Mouse (Mus musculus): ENCODE data around the gene Prr7. TPM values are rescaled to one million over a fixed set of nuclear protein-coding genes. Genes with fewer than 3 reads are reported as not detected.

The Prr7 gene
- total and polyA plus RNA-seq, 2 experiments from 2014 or later = 0.08 to 3.6 TPM

GRCm38 (mm10) chr13:55507877-55508276, 43.8 kb downstream of the Prr7 start:
- Histone ChIP-seq H3K27ac (ENCODE audit: low read depth) (no peak overlapping the region), H3K27me3 (ENCODE audit: control insufficient read depth, insufficient read depth, low read length) (0 out of 2 replicates have a peak, but pooled peaks cover 21% of the 10 kb centered on the region), H3K9me3 (replicated peaks; ENCODE audit: control insufficient read depth, low read length) (no peaks in the 10 kb centered on the region), H3K4me1 (ENCODE audit: control insufficient read depth, insufficient read depth) (peaks cover 27% of the 10 kb centered on the region), H3K36me3 (replicated peaks; ENCODE audit: control insufficient read depth, insufficient read depth, low read length) (peaks cover 76% of the 10 kb centered on the region), H3K4me2 (ENCODE audit: low read depth, low read length) (no peak overlapping the region), H3K9ac (replicated peaks; ENCODE audit: low read depth, low read length) (no peak overlapping the region), H3K4me3 (ENCODE audit: low read depth, low read length) (no peak overlapping the region)
- DNase-seq (ENCODE audit: low spot score) (no peak), ATAC-seq (ENCODE audit: insufficient read depth, low read depth) (no peak)
- 71% methylated on average over 11 of the region's 11 CpGs for WGBS
- no peak for TF ChIP-seq CTCF (IDR thresholded peaks at IDR 0.05; ENCODE audit: low read depth)
- no peak for TF ChIP-seq EP300 (IDR thresholded peaks at IDR 0.05; ENCODE audit: low read depth)

- Histone ChIP-seq H3K4me3 (ENCODE audit: low read depth, low read length) (no peak overlapping the region), H3K36me3 (replicated peaks; ENCODE audit: control insufficient read depth, insufficient read depth, low read length) (peaks cover 69% of the 10 kb centered on the region), H3K27me3 (ENCODE audit: control insufficient read depth, insufficient read depth, low read length) (0 out of 2 replicates have a peak, but pooled peaks cover 21% of the 10 kb centered on the region), H3K27ac (ENCODE audit: low read depth) (no peak overlapping the region), H3K9me3 (replicated peaks; ENCODE audit: control insufficient read depth, low read length) (no peaks in the 10 kb centered on the region), H3K4me2 (ENCODE audit: low read depth, low read length) (no peak overlapping the region), H3K9ac (replicated peaks; ENCODE audit: low read depth, low read length) (no peak overlapping the region), H3K4me1 (ENCODE audit: control insufficient read depth, insufficient read depth) (peaks cover 27% of the 10 kb centered on the region)
- WGBS = 94% methylated on average over 10 of the region's 10 CpGs
- DNase-seq (ENCODE audit: low spot score) = no peak
- TF ChIP-seq CTCF (IDR thresholded peaks at IDR 0.05; ENCODE audit: low read depth) (no peak), EP300 (IDR thresholded peaks at IDR 0.05; ENCODE audit: low read depth) (no peak)
- no peak for ATAC-seq (ENCODE audit: insufficient read depth, low read depth)
Observed at GRCm38 (mm10) chr13:55508531-55508930, 44.5 kb downstream of the Prr7 start.

GRCm38 (mm10) chr13:55510332-55510667, 46.2 kb downstream of the Prr7 start:
- no peak for ATAC-seq (ENCODE audit: insufficient read depth, low read depth)
- H3K9ac ChIP-seq (replicated peaks; ENCODE audit: low read depth, low read length) = 0 out of 2 replicates have a peak overlapping the region, but pooled peaks have one; percentile 3
- 42% methylated on average over 3 of the region's 3 CpGs for WGBS
- H3K27me3 ChIP-seq (ENCODE audit: control insufficient read depth, insufficient read depth, low read length) = peaks cover 29% of the 10 kb centered on the region
- no peaks in the 10 kb centered on the region for H3K9me3 ChIP-seq (replicated peaks; ENCODE audit: control insufficient read depth, low read length)
- H3K27ac ChIP-seq (ENCODE audit: low read depth) = peak overlapping the region; percentile 94
- DNase-seq (ENCODE audit: low spot score) = no peak
- H3K36me3 ChIP-seq (replicated peaks; ENCODE audit: control insufficient read depth, insufficient read depth, low read length) = peaks cover 52% of the 10 kb centered on the region
- peak overlapping the region; percentile 8; the same call in 1 of the 2 replicates for H3K4me3 ChIP-seq (ENCODE audit: low read depth, low read length)
- H3K4me2 ChIP-seq (ENCODE audit: low read depth, low read length) = peak overlapping the region; percentile 84
- TF ChIP-seq CTCF (IDR thresholded peaks at IDR 0.05; ENCODE audit: low read depth) (no peak), EP300 (IDR thresholded peaks at IDR 0.05; ENCODE audit: low read depth) (no peak)
- H3K4me1 ChIP-seq (ENCODE audit: control insufficient read depth, insufficient read depth) = peaks cover 27% of the 10 kb centered on the region

- peak overlapping the region; percentile 88 for H3K4me3 ChIP-seq (ENCODE audit: low read depth, low read length)
- H3K36me3 ChIP-seq (replicated peaks; ENCODE audit: control insufficient read depth, insufficient read depth, low read length) = peaks cover 46% of the 10 kb centered on the region
- ATAC-seq (ENCODE audit: insufficient read depth, low read depth) = peak; percentile 73
Observed at GRCm38 (mm10) chr13:55510668-55511491, 46.8 kb downstream of the Prr7 start.

GRCm38 (mm10) chr13:55511492-55511861, 47.4 kb downstream of the Prr7 start:
- TF ChIP-seq EP300 (IDR thresholded peaks at IDR 0.05; ENCODE audit: low read depth) = no peak
- no peak for TF ChIP-seq CTCF (IDR thresholded peaks at IDR 0.05; ENCODE audit: low read depth)
- Histone ChIP-seq H3K9me3 (replicated peaks; ENCODE audit: control insufficient read depth, low read length) (no peaks in the 10 kb centered on the region), H3K4me2 (ENCODE audit: low read depth, low read length) (peak overlapping the region; percentile 84), H3K27me3 (ENCODE audit: control insufficient read depth, insufficient read depth, low read length) (peaks cover 35% of the 10 kb centered on the region), H3K27ac (ENCODE audit: low read depth) (peak overlapping the region; percentile 94), H3K4me1 (ENCODE audit: control insufficient read depth, insufficient read depth) (peaks cover 27% of the 10 kb centered on the region), H3K9ac (replicated peaks; ENCODE audit: low read depth, low read length) (peak overlapping the region; percentile 89; the same call in 1 of the 2 replicates), H3K36me3 (replicated peaks; ENCODE audit: control insufficient read depth, insufficient read depth, low read length) (peaks cover 40% of the 10 kb centered on the region), H3K4me3 (ENCODE audit: low read depth, low read length) (peak overlapping the region; percentile 88)
- DNase-seq (ENCODE audit: low spot score) (no peak), ATAC-seq (ENCODE audit: insufficient read depth, low read depth) (no peak)
- WGBS = 24% methylated on average over 5 of the region's 5 CpGs

More at GRCm38 (mm10) chr13:55510668-55511491, 46.8 kb downstream of the Prr7 start:
- H3K4me1 ChIP-seq (ENCODE audit: control insufficient read depth, insufficient read depth) = peaks cover 27% of the 10 kb centered on the region
- DNase-seq (ENCODE audit: low spot score) = peak; percentile 88
- peak overlapping the region; percentile 84 for H3K4me2 ChIP-seq (ENCODE audit: low read depth, low read length)
- peak overlapping the region; percentile 94 for H3K27ac ChIP-seq (ENCODE audit: low read depth)
- no peak; the same call in 1 of the 2 replicates for TF ChIP-seq CTCF (IDR thresholded peaks at IDR 0.05; ENCODE audit: low read depth)
- TF ChIP-seq EP300 (IDR thresholded peaks at IDR 0.05; ENCODE audit: low read depth) = peak; percentile 62
- peaks cover 35% of the 10 kb centered on the region for H3K27me3 ChIP-seq (ENCODE audit: control insufficient read depth, insufficient read depth, low read length)
- no peaks in the 10 kb centered on the region for H3K9me3 ChIP-seq (replicated peaks; ENCODE audit: control insufficient read depth, low read length)
- WGBS = 8% methylated on average over 6 of the region's 6 CpGs
- H3K9ac ChIP-seq (replicated peaks; ENCODE audit: low read depth, low read length) = 0 out of 2 replicates have a peak overlapping the region, but pooled peaks have one; percentile 3

Data from heart, postnatal 0 days (tissue).